Mouse (Mus musculus): Measurements from ENCODE around the gene Gamt.

Gamt gene

DNA sequence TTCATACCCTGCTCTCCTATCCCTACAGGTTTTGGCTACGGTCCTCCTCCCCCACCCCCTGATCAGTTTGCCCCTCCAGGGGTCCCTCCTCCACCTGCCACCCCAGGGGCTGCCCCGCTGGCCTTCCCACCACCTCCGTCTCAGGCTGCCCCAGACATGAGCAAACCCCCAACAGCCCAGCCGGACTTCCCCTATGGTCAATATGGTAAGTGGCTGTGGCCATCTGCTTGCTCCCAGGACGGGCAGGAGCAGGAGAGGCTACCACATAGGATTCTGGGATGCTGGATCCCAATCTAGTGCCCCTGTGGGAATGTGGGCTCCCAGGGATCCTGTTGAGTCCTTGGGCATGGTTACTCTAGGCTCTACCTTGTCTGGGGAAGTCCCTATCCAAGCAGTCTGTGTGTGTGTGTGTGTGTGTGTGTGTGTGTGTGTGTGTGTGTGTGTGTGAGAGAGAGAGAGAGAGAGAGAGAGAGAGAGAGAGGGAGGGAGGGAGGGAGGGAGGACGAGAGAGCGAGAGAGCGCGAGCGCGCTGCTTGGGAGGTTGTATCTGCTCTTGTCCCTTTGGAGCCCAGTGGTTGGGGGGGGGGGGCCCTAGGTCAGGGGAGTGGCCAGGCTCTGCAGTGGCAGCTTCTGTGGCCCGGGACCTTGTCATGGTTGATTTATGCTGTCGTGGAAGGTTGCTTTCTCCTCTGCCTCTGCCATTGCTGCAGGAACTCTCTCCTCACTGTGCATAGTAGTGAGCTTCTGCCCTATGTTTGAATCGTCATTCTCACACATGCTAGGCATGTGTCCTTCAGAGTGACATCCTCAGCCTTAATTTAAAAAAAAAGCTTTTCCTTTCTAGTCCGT lies 24.6 kb upstream of the Gamt start:
- DNase-seq: no peak

DNA sequence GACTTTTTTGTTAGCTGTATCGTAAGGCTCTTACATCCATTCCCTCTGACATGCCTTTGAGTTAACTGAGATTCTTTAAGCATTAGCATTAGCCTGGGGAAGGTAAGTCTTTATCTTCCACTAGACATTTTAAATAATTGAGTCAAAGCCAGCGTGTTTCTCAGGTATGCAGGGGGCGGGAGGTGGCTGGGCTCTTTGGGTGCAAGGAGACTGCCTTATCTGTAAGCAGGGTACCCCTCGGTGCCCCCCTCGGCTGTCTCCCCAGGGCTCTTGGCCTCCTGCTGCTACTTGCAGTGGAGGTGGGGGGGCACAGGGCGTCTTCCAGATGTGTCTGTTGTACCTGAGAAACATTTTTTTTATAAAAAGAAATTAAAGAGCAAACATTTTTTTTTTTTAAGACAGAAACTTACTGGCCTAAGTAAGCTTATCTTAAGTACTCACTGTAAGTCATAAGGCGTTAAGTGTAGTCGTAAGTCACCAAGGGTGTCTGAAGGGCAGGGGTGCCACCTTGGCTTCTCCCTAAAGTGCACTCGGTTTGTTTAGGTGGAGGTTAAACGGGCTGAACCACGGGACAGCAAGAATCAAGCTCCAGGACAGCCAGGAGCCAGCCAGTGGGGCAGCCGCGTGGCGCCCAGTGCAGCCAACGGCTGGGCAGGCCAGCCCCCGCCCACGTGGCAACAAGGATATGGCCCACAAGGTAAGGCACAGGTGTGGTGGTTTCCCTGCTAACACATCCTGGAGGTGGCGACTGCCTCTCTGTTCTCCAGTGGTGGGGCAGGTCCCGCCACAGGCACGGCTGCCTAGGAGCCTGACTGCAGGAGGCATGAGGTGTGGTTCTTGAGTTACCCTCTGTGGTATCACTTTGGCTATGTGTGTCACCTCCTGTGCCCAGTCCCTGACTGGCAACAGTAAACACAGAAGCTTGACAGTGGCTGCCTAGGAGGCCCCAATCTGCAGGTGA lies 21.9 kb upstream of the Gamt start:
- no peak for DNase-seq

DNA sequence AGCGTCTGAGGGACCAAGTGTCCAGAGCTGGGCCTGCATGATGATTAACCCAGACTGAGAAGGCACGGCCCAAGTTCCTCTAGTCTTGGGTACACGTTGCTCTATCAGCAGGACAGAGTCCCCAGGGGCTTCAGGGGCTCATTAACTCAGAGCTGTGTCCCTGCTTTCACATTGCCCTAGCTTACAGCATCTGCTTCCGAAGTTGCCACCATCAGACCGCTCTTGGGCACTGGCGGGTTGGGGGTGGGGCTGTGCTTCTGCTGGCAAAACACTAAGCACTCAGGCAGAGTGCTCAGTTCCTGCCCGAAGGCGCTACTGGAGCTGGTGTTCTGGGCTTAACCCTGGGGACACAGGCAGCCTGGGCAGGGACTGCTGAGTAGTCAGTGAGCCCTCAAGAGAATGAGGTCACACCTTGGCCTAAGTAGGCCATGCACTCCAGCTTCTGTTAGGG lies 21.1 kb upstream of the Gamt start:
- peak; percentile 84 for DNase-seq

DNA sequence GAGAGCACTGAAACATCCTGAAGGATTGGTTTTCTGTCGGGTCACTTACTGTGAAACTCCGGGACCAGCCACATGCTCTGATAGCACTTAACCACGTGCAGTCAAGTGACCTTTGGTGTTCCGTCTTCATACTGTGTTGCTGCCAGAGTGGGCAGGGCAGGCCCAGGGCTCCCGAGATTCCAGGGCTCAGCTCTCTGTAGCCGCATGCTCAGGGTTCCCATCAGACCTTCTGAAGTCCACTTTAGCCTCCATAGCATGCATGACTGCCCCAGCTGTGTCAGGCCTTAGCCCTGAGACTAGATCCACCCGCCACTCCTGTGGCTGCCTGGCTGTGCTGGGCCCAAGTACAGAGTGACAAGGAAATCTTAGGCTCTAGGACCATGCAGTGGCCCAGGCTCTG lies 20.5 kb upstream of the Gamt start:
- no peak for DNase-seq

DNA sequence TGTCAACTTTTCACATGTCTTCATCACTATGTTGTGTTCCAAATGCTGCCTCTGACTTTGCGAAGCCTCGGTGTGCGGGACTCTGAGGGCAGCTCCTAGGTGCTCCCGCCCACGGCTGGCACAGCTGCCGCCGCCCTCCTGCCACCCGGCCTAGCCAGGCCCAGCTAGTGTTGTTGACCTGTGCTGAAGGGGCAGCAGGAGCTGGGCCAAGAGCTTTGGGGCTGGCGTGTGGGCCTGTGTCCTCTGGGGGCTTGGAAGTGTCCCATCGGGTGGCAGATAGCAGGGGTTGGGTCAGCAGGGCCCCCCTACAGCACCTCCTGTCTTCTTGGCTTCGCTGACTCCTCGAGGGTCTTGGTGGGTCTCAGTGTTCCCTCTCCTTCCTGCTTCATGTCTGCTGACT lies 18.5 kb upstream of the Gamt start:
- DNase-seq: no peak

DNA sequence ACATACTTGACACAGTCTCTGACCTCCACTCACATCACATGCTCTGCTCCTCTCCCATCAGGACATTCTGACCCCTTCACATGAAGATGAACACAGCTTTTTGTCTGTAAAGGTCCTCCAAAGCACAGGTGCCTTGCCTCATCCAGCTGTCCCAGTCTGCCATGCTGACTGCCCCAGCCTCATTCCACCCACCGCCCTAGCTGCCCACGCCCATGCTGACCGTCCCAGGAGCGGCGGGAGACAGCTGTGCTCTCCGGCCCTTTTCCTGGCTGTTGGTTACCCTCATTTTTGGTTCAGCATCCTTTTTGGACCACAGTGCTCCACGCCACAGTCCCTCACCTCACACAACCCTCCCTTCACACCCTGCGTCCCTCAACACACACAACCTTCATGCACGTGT lies 17.6 kb upstream of the Gamt start:
- DNase-seq: no peak

DNA sequence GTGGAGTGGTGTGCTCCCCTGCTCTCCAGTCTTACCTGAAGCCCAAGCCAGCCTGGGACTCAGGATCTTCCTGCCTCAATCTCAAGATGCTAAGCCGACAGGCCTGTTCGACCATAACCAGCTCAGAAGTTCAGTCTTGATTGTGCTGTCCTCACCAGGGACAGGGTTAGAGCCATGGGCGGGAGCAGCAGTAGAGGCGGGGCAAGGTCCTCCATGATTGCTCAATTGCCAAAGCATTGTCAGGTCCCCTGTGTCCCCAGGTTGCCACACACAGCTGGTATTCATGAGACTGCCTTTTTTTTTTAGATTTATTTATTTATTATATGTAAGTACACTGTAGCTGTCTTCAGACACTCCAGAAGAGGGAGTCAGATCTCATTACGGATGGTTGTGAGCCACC lies 15.4 kb upstream of the Gamt start:
- no peak for DNase-seq

DNA sequence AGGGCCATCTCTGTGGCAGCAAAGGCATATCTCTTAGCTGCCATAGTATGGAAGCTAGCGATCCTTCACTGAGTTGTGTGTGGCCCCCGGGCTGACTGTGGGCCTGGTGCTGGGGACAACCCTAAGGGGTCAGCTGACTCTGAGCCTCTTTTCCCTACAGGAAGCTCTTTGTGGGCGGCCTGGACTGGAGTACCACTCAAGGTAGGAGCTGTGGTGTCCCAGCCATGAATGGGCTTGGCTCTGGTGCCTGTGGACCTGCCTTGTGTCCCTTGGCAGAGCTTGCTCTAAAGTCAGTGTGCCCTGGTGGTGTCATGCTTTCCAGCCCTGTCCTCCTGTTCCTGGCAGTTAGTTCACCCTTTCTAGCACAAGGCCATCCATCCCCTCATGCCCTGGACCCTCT lies 13.0 kb upstream of the Gamt start:
- DNase-seq: no peak

DNA sequence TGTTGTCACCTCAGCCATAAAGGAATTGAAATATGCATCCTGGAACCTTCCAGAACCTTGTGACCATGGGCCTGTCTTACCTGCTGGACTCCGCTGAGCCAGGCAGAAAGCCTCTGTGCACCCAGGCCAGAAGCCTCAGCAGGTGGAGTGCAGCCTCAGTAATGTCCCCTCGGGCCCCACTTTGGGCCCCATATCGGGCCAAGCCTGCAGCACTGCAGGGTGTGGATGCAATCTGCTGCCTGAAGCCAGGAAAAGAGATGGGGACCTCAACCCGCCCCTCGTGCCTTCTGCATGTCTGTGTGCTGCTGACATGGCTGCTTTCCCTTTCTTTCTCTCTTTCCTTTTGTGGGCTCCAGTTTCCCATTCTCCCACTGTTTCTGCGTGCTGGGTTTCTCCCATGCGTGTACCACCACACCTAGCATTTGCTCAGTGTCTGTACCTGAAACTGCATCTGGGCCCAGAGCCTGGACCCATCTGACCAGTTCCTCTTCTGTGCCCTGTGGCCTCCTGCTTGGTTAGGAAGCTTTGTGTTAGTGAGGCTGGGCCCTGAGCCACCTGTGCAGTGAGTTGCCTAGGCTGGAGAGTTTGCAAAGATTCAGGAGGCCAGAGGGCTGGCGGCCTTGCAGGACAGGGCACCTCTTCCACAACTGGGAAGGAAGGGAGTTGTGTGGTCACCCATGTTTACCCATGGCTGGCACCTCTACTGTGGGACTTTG lies 11.2 kb upstream of the Gamt start:
- no peak for DNase-seq

DNA sequence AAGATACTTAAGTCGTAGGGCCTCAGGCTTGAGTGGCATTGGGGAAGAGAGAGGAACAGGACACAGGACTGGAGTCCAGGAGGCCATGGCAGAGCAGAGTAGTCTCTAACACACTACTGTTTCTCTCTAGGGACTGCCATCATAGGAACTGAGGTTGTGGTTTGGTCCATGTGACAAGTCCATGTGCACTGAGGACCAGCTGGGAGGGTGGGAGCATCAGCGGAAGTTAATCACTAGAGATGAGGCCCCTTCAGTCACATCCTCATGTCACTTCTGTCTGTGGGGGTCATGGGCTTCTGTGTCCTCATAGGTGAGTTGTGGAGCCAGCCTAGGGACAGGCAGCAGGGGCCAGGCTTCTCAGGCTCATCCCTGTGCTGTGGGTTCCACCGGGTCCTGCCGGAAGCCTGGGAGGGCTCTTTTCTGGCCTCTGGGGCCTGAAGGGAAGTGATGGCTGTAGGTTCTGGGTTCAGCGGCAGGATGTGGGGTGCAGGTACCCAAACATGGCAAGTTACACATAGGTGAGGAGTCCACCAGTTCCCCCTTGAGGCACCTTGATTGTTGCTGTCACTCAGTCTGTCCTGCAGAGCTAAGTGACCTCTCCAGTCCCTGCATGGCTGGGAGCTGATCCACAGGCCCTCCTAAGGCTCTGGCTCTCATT lies 10.5 kb upstream of the Gamt start:
- no peak for DNase-seq

DNA sequence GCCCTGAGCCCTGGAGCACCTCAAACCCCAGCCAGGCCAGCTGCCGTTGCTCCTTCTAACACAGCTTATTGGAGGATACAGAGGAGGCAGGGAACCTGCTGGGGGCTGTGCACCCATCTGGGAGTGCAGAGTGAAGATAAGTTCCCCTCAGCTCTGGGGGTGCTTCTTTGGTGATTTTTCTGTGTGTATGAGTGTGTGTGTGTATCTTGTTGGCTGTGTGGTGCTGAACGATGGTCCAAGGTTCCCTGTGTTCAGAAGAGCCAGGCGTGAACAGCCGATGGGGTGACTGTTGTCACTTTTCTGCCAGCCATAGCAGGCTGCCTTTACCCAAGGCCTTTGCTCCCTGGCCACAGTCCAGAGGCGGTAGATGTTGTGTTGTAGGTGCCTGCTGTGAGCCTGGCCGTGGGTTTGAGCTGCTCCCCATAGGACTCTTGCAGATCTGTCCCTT lies 9.9 kb upstream of the Gamt start:
- DNase-seq: no peak

DNA sequence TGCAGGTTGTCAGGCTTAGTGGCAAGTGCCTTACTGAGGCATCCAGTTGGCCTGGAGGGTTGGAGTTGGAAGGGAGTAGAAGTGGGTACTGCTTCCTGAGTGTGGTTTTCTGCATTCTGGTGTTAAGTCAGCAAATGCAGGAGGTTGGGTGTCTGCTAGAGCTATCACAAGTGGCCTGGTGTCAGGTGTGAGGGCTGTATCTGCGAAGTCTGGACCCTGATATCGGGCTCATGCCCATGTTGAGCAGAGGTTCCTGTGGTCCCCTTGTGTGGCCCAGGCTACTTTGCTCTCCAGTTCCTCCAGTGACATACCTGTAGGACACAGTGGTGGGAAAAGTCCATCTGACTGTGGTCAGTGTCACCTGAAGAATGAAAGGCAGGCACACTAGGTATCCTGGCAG lies 9.3 kb upstream of the Gamt start:
- no peak for DNase-seq

DNA sequence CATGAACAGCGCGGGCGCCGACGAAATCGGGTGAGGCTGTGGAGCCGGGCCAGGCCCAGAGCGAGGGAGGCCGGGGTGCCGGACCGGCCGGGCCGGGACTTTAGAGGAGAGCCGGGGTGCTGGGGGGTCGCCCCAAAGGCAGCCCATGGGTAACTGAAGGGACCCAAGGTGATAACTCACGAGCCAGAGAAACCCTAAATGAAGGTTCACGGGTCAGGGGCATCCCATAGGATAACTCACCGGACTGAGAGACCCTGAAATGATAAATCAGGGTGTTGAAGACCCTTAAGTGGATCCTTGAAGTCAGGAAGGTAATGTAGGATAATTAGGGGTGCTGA lies 4.3 kb upstream of the Gamt start:
- DNase-seq: no peak

DNA sequence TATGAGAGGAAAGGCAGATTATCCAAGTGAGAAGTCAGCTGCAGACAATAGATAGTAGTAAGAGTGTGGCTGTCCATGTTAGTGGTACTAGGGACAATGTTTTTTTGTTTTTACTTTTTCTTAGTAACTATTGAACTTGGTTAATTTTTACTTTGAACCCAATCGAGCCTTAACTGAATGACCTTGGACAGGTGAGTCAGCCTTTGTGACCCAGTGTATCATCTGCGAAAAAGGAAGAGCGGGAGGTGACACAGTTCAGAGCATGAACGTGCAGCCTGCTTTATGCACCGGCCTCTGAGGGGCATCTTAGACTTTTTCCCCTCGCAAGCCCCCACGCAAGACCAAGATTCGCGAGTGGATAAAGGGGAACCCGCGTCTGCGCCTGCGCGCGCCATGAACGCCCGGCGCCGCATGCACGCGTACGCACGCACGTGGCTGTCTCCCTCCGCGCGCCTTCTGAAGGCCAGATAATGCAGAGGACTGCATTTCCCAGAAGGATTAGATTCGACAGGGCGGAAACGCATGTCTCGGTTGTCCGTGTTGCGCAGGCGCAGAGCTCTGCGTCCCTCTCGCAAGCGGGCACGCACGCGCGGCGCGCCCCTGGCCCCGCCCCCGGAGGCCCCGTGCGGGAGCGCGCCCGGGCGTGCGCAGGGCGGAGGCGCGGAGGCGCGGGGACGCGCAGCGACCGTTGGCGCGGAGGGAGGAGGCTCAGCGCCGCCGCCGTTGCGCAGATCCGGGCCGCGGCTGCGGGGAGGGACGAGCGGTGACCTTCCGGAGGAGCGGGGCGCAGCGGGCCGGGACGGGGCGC lies 3.7 kb upstream of the Gamt start:
- peak; percentile 99 for DNase-seq

DNA sequence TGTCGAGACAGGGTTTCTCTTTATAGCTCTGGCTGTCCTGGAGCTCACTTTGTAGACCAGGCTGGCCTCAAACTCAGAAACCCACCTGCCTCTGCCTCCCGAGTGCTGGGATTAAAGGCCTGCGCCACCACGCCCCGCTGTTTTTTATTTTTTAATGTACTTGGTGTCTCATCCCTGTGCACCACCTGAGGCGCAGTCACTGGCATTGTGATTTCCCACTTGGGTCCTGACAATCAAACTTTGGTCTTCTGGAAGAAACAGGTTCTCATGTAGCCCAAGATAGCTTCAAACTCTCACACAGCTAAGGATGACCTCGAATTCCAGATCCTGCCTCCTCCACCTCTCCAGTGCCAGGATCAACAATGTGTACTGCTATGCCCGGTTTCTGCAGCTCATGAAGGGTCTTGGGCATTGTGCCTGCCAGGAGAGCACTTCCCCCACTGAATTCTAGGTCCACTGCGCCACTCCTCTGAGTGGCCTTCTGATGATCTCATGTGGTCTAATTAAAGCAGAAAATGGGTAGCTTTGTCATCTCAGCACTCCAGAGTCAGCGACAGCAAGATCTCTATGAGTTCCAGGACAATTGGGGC lies 2.1 kb upstream of the Gamt start:
- DNase-seq: no peak

DNA sequence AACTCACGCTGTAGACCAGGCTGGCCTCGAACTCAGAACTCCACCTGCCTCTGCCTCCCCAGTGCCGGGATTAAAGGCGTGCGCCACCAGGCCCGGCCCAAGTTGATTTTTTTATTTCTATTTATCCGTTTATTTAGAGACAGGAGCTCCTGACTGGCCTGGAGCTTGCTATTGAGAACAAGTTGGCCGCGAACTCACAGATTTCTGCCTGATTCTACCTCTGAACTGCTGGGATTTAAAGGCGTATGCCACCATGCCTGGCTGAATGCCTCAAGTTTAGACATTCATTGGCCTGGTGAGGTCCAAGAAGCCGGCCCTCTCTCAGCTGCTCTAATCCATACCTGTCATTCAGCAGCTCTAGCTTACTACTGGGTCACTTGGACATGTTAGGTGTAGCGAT lies 1.4 kb upstream of the Gamt start:
- DNase-seq: no peak

DNA sequence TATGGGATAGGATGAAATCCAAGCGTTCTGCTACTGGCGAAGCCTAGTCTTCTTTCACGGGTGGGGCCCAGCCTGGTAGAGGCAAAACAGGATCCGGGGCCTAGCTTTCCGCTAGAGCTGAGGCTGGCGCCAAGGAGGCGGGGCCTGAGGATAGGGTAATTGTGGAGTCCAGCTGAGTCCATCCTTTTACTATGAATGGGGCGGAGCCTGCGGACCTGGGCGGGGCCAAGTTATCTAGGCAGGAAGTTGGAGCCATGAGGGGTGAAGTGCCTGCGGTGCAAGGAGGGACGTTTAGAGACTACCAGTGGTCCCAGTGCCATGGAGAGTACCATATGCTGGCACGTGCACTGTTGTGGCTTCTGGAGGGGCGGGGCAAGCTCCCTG lies 765 bp upstream of the Gamt start:
- DNase-seq: peak; percentile 96

DNA sequence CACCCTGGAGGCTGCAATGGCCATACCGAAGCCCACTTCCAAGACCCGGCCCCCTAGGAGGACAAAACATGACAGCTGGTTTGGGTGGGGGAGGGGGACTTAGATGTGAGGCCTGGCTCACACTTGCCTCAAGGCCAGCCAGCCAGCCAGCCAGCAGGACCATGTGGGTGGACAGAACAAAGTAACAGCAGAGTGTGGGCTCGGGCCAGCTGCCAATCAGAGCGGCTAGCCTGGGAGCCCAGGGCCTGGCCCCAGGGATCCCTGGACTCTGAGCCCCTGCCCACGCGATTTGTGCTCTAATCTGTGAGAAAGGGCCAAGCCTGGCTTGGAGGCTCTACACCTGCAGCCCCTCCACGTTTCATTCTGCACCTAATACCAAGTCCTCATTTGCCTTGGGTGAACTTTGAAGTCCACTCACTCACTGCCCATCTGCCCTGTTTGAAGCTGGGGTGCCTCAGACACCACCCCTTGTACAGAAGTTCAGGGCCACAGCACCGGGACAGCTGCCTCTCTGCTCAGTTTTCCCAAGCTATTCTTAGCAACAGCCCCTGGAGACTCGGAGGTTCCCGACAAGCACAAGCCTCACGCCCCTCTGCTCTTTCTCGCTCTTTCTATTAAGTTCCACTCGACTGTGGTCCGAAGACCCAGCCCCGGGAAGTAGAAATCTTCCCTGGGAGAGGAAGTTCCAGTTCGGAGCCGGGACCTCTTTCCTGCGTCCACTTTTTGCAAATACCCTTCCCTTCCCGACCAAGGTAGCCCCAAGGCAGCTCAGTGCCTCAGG lies 761 bp downstream of the Gamt start:
- DNase-seq: peak; percentile 82

DNA sequence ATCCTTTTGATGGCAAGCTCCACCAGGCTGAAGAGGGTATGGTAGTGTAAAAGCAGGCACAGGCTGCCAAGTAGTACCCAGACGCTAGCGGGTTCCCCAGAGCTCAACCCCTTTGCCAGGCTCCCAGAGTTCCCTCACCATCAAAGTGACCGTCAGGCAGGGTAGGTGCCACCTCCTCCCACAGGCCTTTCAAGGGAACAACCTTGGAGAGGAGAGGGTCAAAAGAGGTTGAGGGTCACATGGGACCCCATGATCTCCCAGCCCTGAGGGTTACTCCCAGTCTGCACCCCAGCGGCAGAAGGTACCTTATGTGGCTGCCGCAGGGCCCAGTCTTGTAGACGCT lies 1.4 kb downstream of the Gamt start:
- DNase-seq: no peak

DNA sequence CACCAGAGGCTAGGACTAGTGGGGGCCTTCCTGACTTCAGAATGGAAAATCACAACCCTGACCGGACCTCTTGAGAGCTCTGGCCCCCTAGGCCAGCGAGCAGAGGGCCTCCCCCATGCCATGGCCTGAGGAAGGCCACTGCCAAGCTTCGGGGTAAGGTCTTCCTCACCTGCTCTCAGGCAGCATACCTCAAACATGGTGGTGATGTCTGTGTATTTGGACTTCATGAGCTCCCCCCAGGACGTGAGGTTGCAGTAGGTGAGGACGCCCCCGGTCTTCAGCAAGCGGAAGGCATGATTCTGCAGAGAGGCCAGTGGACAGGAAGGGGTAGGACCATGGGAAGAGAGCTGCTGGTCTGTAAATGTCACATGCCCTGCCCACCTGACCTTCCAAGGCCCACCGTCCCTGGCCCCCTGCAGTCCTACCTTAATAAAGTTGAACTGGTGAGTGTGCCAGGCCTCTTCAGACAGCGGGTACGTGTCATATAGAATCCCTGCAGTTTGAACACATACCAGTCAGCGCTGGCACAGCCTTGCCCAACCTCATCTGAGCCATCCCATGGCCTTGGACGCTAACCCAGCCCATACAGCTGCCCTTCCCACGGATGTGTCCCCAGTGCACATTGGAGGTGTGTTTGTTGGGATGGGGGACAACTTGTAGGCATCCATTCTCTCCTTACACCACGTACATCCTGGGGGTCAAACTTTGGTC lies 1.9 kb downstream of the Gamt start:
- DNase-seq: no peak
